Mouse (Mus musculus) bone marrow, adult 2 months (tissue): ENCODE results near the gene Ntrk3. TPM values are rescaled to one million over a fixed set of nuclear protein-coding genes. Genes with fewer than 3 reads are reported as not detected.

Experiments used
- H3K27ac ChIP-seq: fragments of 200-500 bp; 2 replicates; pipeline ENCODE4 v1.5.1; 2012; ENCODE audit warnings: low read depth, mild to moderate bottlenecking, control low read depth, inconsistent platforms, low read length; ENCODE audit not compliant: control insufficient read depth, poor library complexity, insufficient read depth
- H3K4me1 ChIP-seq: fragments of 200-500 bp; 2 replicates; pipeline ENCODE4 v1.6.1; 2011; ENCODE audit warnings: low read length; ENCODE audit not compliant: control insufficient read depth, insufficient read depth
- H3K4me3 ChIP-seq: fragments of 200-500 bp; replicated peaks from 2 replicates; pipeline ENCODE3; 2011; ENCODE audit warnings: mild to moderate bottlenecking, low read depth, low read length, control low read depth; ENCODE audit not compliant: control insufficient read depth
- CTCF ChIP-seq: fragments of 200-500 bp; IDR thresholded peaks from 2 replicates; pipeline ENCODE4 v1.5.1; 2011; ENCODE audit warnings: low read length, control low read depth; ENCODE audit not compliant: control insufficient read depth, insufficient read depth
- POLR2A ChIP-seq: fragments of 200-500 bp; IDR thresholded peaks from 2 replicates; pipeline ENCODE4 v1.6.1; 2011; ENCODE audit warnings: low read depth, mild to moderate bottlenecking, control low read depth, low read length, borderline replicate concordance; ENCODE audit not compliant: control insufficient read depth
- WGBS: fragments of 180-500 bp; shearing (Covaris S2); methylation state at CpG from one replicate; pipeline ENCODE4 v1.1.7; 2018; 5-methylcytosine and 5-hydroxymethylcytosine counted together
- polyA plus RNA-seq: library from polyadenylated mRNA; stranded (reverse); fragments of >200 nt; gene quantifications from 2 replicates; pipeline ENCODE4 v1.2.4, GENCODE M21; 2011; ENCODE audit warnings: low replicate concordance; ENCODE audit not compliant: missing spikeins, insufficient read depth, insufficient read length

Ntrk3 gene
- polyA plus RNA-seq, 1 experiment: 1.0 TPM

DNA sequence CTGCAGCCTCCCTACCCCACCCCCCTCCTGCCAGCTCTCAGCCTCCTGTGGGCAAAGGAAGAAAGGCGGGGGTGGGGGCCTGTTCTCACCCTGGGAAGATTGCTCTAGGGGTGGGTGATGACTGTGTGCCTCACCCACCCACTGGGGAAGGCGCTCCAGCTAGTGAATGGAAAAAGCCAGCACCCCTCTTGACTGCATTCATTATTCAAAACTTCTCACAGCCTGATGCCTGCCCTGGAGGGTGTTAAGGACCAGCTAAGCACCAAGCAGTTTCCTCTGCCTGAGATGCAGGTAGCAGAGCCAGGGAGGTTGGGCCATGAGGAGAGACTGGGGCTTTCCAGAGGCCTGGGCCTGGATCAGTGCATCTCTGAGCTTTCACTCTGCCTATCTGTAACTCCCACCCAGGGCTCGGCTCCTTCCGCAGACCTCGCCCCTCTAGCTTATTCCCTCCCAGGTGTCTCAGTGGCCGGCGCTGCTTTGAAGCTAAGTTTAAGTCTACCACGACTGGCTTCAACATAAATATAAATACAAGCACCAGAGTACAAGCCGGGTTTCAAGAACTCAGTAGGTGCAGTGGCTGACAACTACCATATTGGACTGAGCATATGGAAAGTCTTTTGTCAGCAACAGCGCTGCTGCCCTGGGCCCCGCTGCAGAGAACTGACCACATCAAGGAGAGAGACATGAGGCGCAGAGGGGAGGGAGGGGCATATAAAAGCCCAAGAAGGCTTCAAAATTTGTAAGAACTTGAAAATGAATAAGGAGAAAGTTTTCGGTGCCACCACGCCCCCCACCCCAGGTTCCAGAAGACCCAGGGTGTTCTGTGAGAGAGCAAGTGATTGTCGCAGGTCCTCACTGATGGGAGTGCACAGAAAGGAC, 140.3 kb downstream of the Ntrk3 start:
- TF ChIP-seq CTCF: no peak
- no peak for TF ChIP-seq POLR2A
- Histone ChIP-seq H3K4me3 (no peak overlapping the region), H3K27ac (no peak overlapping the region), H3K4me1 (no peaks in the 10 kb centered on the region)
- WGBS: 29% methylated on average over 15 of the region's 15 CpGs

DNA sequence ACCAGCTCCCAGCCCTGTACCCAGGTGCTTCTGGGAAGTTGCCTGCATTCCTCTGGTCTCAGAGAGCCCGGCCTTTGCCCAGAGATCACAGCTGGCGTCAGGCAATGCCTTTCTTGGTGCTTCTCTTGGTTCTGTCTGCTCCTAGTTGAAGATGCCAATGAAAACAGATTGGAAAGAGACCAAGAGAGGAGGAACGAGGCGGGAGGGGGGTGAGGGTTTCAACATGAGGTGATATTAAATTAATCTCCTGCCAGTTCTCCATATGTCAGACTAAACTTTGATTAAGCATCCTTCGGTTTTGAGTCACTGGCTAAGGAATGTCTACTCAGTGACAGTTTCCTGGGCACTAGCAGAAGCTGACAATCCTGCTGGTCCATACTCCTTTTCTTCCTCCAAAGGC, 141.3 kb downstream of the Ntrk3 start:
- 64% methylated on average over 5 of the region's 5 CpGs for WGBS
- Histone ChIP-seq H3K4me3 (no peak overlapping the region), H3K27ac (no peak overlapping the region), H3K4me1 (no peaks in the 10 kb centered on the region)
- TF ChIP-seq CTCF (no peak), POLR2A (no peak)

DNA sequence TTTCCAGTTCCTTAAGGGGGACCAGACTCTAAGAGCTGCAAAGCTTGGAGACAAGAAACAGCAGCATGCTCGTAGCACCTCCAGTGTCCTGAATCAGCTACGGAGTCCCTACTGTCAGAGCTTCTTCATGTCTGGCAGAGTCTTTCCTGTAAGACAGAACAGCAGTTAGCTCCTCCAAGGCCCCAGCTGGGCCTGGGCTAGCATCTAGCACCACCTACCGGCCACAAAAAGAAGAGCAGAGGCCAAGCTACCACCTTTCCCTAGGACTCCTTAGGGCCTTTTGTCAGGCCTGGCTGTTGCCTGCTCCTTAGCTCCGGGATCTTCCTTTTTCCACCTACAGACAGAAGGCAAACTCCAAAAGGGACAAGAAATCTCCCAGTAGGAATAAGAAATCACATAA, 141.9 kb downstream of the Ntrk3 start:
- no peaks in the 10 kb centered on the region for H3K4me1 ChIP-seq
- 11% methylated on average over 4 of the region's 4 CpGs for WGBS

DNA sequence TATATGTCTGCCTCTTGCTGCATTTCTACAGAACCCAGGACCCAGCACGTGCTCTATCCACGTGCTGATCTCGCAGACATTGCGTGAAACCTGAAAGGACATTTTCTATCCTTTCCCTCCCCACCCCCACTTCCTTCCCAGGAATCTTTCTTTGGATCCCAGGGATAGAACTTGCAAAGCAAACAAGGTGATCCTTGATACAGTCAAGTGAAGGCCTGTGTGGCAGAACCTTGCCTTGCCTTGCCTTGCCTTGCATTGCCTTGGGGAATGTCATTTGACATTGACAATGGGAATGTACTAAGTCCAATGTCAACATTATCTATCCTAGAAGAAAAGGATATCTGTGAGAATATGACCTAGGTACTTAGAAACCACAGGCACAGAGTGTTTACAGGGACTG, 144.9 kb downstream of the Ntrk3 start:
- no peaks in the 10 kb centered on the region for H3K4me1 ChIP-seq
- no peak overlapping the region for H3K4me3 ChIP-seq
- no peak overlapping the region for H3K27ac ChIP-seq
- 69% methylated on average over 4 of the region's 4 CpGs for WGBS
- no peak for TF ChIP-seq CTCF
- TF ChIP-seq POLR2A: no peak

More for the DNA sequence above, 141.9 kb downstream of the Ntrk3 start:
- no peak overlapping the region for H3K27ac ChIP-seq
- TF ChIP-seq CTCF (peak; percentile 75), POLR2A (no peak)
- no peak overlapping the region for H3K4me3 ChIP-seq

DNA sequence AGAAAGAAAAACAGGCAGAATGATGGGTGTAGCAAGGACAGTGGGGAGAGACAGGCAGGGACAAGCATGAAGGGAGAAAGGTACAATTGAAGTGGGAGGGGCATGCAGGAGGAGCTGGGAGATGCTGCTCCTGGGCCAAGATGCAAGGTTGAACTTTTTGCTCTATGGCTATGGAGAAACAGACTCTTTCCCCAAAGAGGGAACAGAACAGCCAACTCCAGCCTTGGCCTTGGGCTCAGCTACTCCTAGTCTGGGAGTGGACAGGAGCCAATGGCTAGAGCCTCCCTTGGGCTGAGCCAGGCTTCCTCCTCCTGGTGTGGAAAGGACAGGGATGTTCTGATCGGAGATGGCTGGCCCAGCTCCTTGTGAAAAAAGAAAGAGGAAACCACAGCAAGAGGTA, 145.6 kb downstream of the Ntrk3 start:
- Histone ChIP-seq H3K27ac (no peak overlapping the region), H3K4me3 (no peak overlapping the region), H3K4me1 (no peaks in the 10 kb centered on the region)
- whole genome bisulfite sequencing: 73% methylated on average over 1 of the region's 1 CpGs
- TF ChIP-seq POLR2A: no peak
- no peak for TF ChIP-seq CTCF

DNA sequence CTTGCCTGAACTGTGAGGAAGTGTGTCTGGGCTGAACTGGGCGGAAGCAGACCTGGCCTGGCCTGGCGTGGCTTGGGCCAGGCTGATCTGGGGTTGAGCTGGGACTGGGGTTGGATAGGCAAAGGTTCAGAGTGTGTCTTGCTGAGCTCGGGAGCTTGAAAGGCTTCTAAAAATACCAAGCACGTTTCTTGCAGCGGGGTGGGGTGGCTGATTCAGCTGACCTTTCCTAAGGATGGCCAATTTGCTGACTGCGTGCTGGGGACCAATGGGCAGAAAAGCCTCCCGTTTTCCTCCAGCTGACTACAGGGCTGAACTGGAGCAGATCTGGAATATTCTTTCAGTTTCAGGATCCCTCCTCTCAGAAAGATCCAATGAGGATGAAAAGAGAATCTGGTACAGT, 148.0 kb downstream of the Ntrk3 start:
- WGBS: 58% methylated on average over 7 of the region's 7 CpGs
- no peaks in the 10 kb centered on the region for H3K4me1 ChIP-seq
- H3K27ac ChIP-seq: no peak overlapping the region
- TF ChIP-seq POLR2A (no peak), CTCF (no peak)
- no peak overlapping the region for H3K4me3 ChIP-seq

DNA sequence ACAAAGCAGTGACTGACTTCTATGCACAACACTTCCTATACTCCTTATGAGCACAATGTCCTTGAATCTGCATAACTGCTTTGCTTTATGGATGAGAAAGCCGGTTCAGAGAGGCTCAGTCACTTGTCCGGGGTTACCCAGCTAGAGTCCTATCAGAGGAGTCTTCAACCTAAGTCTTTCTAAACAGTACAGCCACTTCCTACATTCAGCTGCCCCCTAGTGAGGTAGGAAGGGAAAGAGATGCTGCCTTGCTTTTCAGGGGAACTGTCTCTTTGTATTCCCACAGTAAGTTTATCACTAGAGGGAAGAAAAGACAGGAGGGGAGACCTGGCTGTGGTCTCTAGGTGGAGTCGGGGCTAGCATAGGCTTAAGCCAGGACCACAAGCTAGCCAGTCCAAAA, 151.0 kb downstream of the Ntrk3 start:
- H3K4me1 ChIP-seq: no peaks in the 10 kb centered on the region
- no peak overlapping the region for H3K4me3 ChIP-seq
- WGBS: 29% methylated on average over 3 of the region's 3 CpGs

DNA sequence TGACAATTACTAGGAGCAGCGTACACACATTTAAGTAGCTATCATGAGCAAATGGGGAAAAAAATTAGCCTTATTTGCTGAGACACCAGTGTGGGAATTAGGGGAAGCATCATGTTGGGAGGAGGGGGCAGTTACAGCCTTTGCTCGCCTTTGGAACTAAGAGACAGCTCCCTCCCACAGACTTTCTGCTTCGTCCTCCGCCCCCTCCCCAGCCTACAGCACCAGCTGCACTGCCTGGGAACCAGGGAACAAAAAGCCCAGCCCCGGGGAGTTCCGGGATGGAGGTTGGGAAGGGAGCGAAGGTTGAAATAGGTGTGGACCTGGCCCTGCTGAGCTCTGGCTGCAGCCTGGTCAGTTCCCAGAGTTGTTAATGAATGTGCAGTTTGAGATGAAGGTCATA, 151.9 kb downstream of the Ntrk3 start:
- no peak for TF ChIP-seq POLR2A
- TF ChIP-seq CTCF: no peak
- no peak overlapping the region for H3K4me3 ChIP-seq
- H3K4me1 ChIP-seq: no peaks in the 10 kb centered on the region
- WGBS: 40% methylated on average over 7 of the region's 7 CpGs
- no peak overlapping the region for H3K27ac ChIP-seq

More for the DNA sequence above, 151.0 kb downstream of the Ntrk3 start:
- TF ChIP-seq POLR2A (no peak), CTCF (no peak)
- no peak overlapping the region for H3K27ac ChIP-seq
